In genomic region chr10:119851594-119851993, GRCm38 (mm10) we compare ENCODE assay signal across 34 mouse cellular contexts.
"Had no signal": no experiment of that assay in that cellular context is flagged by ENCODE, and none has a peak within 500 bp of the region (broad histone marks: within the 10 kb centered on the region; RNA-seq: fewer than 3 reads in every experiment).

No protein-coding gene starts in this region.

- H3K4me2 ChIP-seq: heart, embryonic 11.5 days; heart, embryonic 12.5 days; heart, embryonic 13.5 days; heart, embryonic 15.5 days; hindbrain, embryonic 12.5 days; hindbrain, embryonic 13.5 days; hindbrain, embryonic 14.5 days; hindbrain, embryonic 15.5 days; intestine, embryonic 15.5 days; kidney, embryonic 15.5 days had no signal

- H3K9ac ChIP-seq: heart, embryonic 12.5 days; heart, embryonic 13.5 days; heart, embryonic 15.5 days; hindbrain, embryonic 12.5 days; hindbrain, embryonic 13.5 days; hindbrain, embryonic 14.5 days; hindbrain, embryonic 15.5 days; intestine, embryonic 15.5 days; kidney, embryonic 15.5 days had no signal

- H3K4me3 ChIP-seq: heart, embryonic 10.5 days; heart, embryonic 12.5 days; heart, embryonic 13.5 days; heart, embryonic 15.5 days; hindbrain, embryonic 10.5 days; hindbrain, embryonic 12.5 days; hindbrain, embryonic 13.5 days; hindbrain, embryonic 15.5 days; intestine, embryonic 15.5 days; kidney, embryonic 15.5 days; layer of hippocampus, adult 2 months had no signal

- H3K4me1 ChIP-seq: heart, embryonic 12.5 days; heart, embryonic 13.5 days; heart, embryonic 15.5 days; hindbrain, embryonic 12.5 days; hindbrain, embryonic 15.5 days; intestine, embryonic 15.5 days had no signal

- ATAC-seq: hindbrain, embryonic 16.5 days; hindbrain, postnatal 0 days; inflammation-experienced regulatory T-cells, adult 6 months; intestine, embryonic 15.5 days; intestine, embryonic 16.5 days had no signal

- DNase-seq: heart, postnatal 10 days; heart, postnatal 14 days; heart, postnatal 36 days; heart, postnatal 4 days; kidney, adult 11 months; kidney, adult 18-20 months; kidney, adult 2 months; kidney, adult 8-10 months; kidney, adult 9 months; kidney, postnatal 10 days; kidney, postnatal 14 days; kidney, postnatal 25 days; kidney, postnatal 36 days; kidney, postnatal 4 days; layer of hippocampus, adult 9-11 months; layer of hippocampus, postnatal 36 days had no signal

- H3K9me3 ChIP-seq: heart, embryonic 10.5 days; heart, embryonic 12.5 days; heart, embryonic 13.5 days; heart, embryonic 15.5 days; hindbrain, embryonic 12.5 days; hindbrain, embryonic 13.5 days; hindbrain, embryonic 15.5 days; intestine, embryonic 15.5 days; kidney, embryonic 15.5 days had no signal

- H3K36me3 ChIP-seq: heart, embryonic 10.5 days; heart, embryonic 12.5 days; heart, embryonic 13.5 days; heart, embryonic 15.5 days; hindbrain, embryonic 10.5 days; hindbrain, embryonic 12.5 days; hindbrain, embryonic 13.5 days; hindbrain, embryonic 15.5 days; intestine, embryonic 15.5 days; kidney, embryonic 15.5 days had no signal

- H3K27ac ChIP-seq: heart, embryonic 10.5 days; heart, embryonic 13.5 days; heart, embryonic 15.5 days; hindbrain, embryonic 10.5 days; hindbrain, embryonic 12.5 days; hindbrain, embryonic 13.5 days; hindbrain, embryonic 14.5 days; hindbrain, embryonic 15.5 days; hindbrain, postnatal 0 days; intestine, embryonic 15.5 days; kidney, embryonic 15.5 days; kidney, postnatal 0 days; layer of hippocampus, adult 2 months had no signal

- H3K27me3 ChIP-seq: heart, embryonic 12.5 days; heart, embryonic 13.5 days; heart, embryonic 15.5 days; hindbrain, embryonic 12.5 days; hindbrain, embryonic 13.5 days; hindbrain, embryonic 15.5 days; intestine, embryonic 15.5 days; kidney, embryonic 15.5 days had no signal
